Mouse (Mus musculus) lung, embryonic 16.5 days (tissue): ENCODE results near the gene Zc3hav1. TPM values are rescaled to one million over a fixed set of nuclear protein-coding genes. Genes with fewer than 3 reads are reported as not detected.
A peak's percentile ranks its signal among the peaks of the same experiment; 100 is the strongest.

Source experiments
- ATAC-seq: fragments of 200-750 bp; cut with Nextera tagmentation; 2 replicates; pipeline ENCODE4 v1.8.0; 2017; ENCODE audit warnings: low read depth, mild to moderate bottlenecking, moderate library complexity
- H3K27ac ChIP-seq: fragments of 300-500 bp; sonication (generic); 2 replicates; pipeline ENCODE4 v1.5.1; 2014; ENCODE audit warnings: mild to moderate bottlenecking, control low read depth, low read length
- H3K27me3 ChIP-seq: fragments of 300-500 bp; sonication (generic); 2 replicates; pipeline ENCODE4 v1.6.1; 2014; ENCODE audit warnings: low read depth, low read length, mixed read lengths; ENCODE audit not compliant: control insufficient read depth, insufficient read depth
- H3K36me3 ChIP-seq: fragments of 300-500 bp; sonication (generic); 2 replicates; pipeline ENCODE4 v1.6.1; 2014; ENCODE audit warnings: low read length; ENCODE audit not compliant: control insufficient read depth, insufficient read depth
- H3K4me1 ChIP-seq: fragments of 300-500 bp; sonication (generic); replicated peaks from 2 replicates; pipeline ENCODE4 v1.6.1; 2014; ENCODE audit warnings: low read length, mixed read lengths; ENCODE audit not compliant: control insufficient read depth, insufficient read depth
- H3K4me2 ChIP-seq: fragments of 300-500 bp; sonication (generic); 2 replicates; pipeline ENCODE4 v1.6.1; 2014; ENCODE audit warnings: low read depth, low read length, control low read depth
- H3K4me3 ChIP-seq: fragments of 300-500 bp; sonication (generic); 2 replicates; pipeline ENCODE4 v1.5.1; 2014; ENCODE audit warnings: mild to moderate bottlenecking, low read length, control low read depth
- H3K9ac ChIP-seq: fragments of 300-500 bp; sonication (generic); 2 replicates; pipeline ENCODE4 v1.6.1; 2014; ENCODE audit warnings: low read length, control low read depth
- H3K9me3 ChIP-seq: fragments of 300-500 bp; sonication (generic); 2 replicates; pipeline ENCODE4 v1.6.1; 2016; ENCODE audit warnings: low read length; ENCODE audit not compliant: control insufficient read depth
- WGBS: fragments of 180-500 bp; shearing (Covaris S2); extraction: QIAGEN DNeasy Blood & Tissue Kit; methylation state at CpG from one replicate; pipeline ENCODE4 v1.1.7; 2014; 5-methylcytosine and 5-hydroxymethylcytosine counted together
- polyA plus RNA-seq: library from polyadenylated mRNA; unstranded; fragments of >200 nt; fragmentation: Nextera tagmentation; extraction: Ambion mirVana; gene quantifications from 2 replicates; pipeline ENCODE4 v1.2.1, GENCODE M21; 2015

Gene Zc3hav1
- polyA plus RNA-seq, 1 experiment from 2014 or later: 8.0 TPM

- 3% methylated on average over 20 of the region's 20 CpGs for WGBS
These were observed 435 bp upstream of the Zc3hav1 start for GRCm38 (mm10) chr6:38354723-38355353.

GRCm38 (mm10) chr6:38353181-38353580 lies 1.2 kb downstream of the Zc3hav1 start:
- 10% methylated on average over 13 of the region's 13 CpGs for WGBS
- Histone ChIP-seq H3K4me2 (peak overlapping the region; percentile 80), H3K27me3 (peaks cover 32% of the 10 kb centered on the region), H3K9ac (peak overlapping the region; percentile 74), H3K9me3 (no peaks in the 10 kb centered on the region), H3K4me3 (peak overlapping the region; percentile 82), H3K4me1 (peaks cover 12% of the 10 kb centered on the region), H3K36me3 (no peaks in the 10 kb centered on the region), H3K27ac (no peak overlapping the region)
- ATAC-seq: no peak

More at GRCm38 (mm10) chr6:38354723-38355353, 435 bp upstream of the Zc3hav1 start:
- Histone ChIP-seq H3K27me3 (peaks cover 32% of the 10 kb centered on the region), H3K36me3 (no peaks in the 10 kb centered on the region), H3K4me3 (peak overlapping the region; percentile 82), H3K27ac (no peak overlapping the region; the same call in 1 of the 2 replicates), H3K4me2 (peak overlapping the region; percentile 80), H3K9ac (peak overlapping the region; percentile 74), H3K4me1 (peaks cover 12% of the 10 kb centered on the region), H3K9me3 (no peaks in the 10 kb centered on the region)
- ATAC-seq: peak; percentile 53

GRCm38 (mm10) chr6:38352451-38352850 lies 2.0 kb downstream of the Zc3hav1 start:
- Histone ChIP-seq H3K27me3 (peaks cover 32% of the 10 kb centered on the region), H3K9ac (no peak overlapping the region), H3K4me2 (peak overlapping the region; percentile 25), H3K36me3 (no peaks in the 10 kb centered on the region), H3K27ac (no peak overlapping the region), H3K9me3 (no peaks in the 10 kb centered on the region), H3K4me3 (peak overlapping the region; percentile 82), H3K4me1 (peaks cover 12% of the 10 kb centered on the region)
- WGBS: 19% methylated on average over 10 of the region's 10 CpGs
- ATAC-seq: no peak

GRCm38 (mm10) chr6:38351930-38352329 lies 2.5 kb downstream of the Zc3hav1 start:
- Histone ChIP-seq H3K27ac (no peak overlapping the region), H3K36me3 (no peaks in the 10 kb centered on the region), H3K4me3 (no peak overlapping the region), H3K9ac (no peak overlapping the region), H3K27me3 (peaks cover 32% of the 10 kb centered on the region), H3K9me3 (no peaks in the 10 kb centered on the region), H3K4me1 (peaks cover 12% of the 10 kb centered on the region), H3K4me2 (no peak overlapping the region)
- ATAC-seq: no peak
- 63% methylated on average over 4 of the region's 4 CpGs for WGBS

- H3K4me2 ChIP-seq: no peak overlapping the region
- H3K4me1 ChIP-seq: peaks cover 9% of the 10 kb centered on the region
- no peak overlapping the region for H3K4me3 ChIP-seq
- peaks cover 28% of the 10 kb centered on the region for H3K27me3 ChIP-seq
- no peaks in the 10 kb centered on the region for H3K36me3 ChIP-seq
- WGBS: 61% methylated on average over 9 of the region's 9 CpGs
- H3K9ac ChIP-seq: no peak overlapping the region
- H3K9me3 ChIP-seq: no peaks in the 10 kb centered on the region
- H3K27ac ChIP-seq: no peak overlapping the region
- ATAC-seq: no peak
These were observed 4.6 kb downstream of the Zc3hav1 start for GRCm38 (mm10) chr6:38349806-38350205.

GRCm38 (mm10) chr6:38348811-38349453 lies 5.5 kb downstream of the Zc3hav1 start:
- Histone ChIP-seq H3K9me3 (no peaks in the 10 kb centered on the region), H3K9ac (no peak overlapping the region), H3K4me1 (peaks cover 9% of the 10 kb centered on the region), H3K36me3 (no peaks in the 10 kb centered on the region), H3K27ac (no peak overlapping the region), H3K4me3 (no peak overlapping the region), H3K4me2 (no peak overlapping the region), H3K27me3 (peaks cover 24% of the 10 kb centered on the region)
- 86% methylated on average over 6 of the region's 6 CpGs for WGBS
- no peak for ATAC-seq

GRCm38 (mm10) chr6:38347875-38348274 lies 6.5 kb downstream of the Zc3hav1 start:
- ATAC-seq: no peak
- no peak overlapping the region for H3K9ac ChIP-seq
- no peaks in the 10 kb centered on the region for H3K9me3 ChIP-seq
- no peak overlapping the region for H3K4me2 ChIP-seq
- WGBS: 67% methylated on average over 5 of the region's 5 CpGs
- H3K4me1 ChIP-seq: no peaks in the 10 kb centered on the region
- peaks cover 16% of the 10 kb centered on the region for H3K27me3 ChIP-seq
- H3K36me3 ChIP-seq: no peaks in the 10 kb centered on the region
- no peak overlapping the region for H3K27ac ChIP-seq
- no peak overlapping the region for H3K4me3 ChIP-seq

GRCm38 (mm10) chr6:38345796-38346195 lies 8.6 kb downstream of the Zc3hav1 start:
- H3K4me3 ChIP-seq: no peak overlapping the region
- H3K9ac ChIP-seq: no peak overlapping the region
- H3K4me1 ChIP-seq: no peaks in the 10 kb centered on the region
- H3K27me3 ChIP-seq: peaks cover 3% of the 10 kb centered on the region; the same call in 1 of the 2 replicates
- no peak; the same call in 1 of the 2 replicates for ATAC-seq
- no peak overlapping the region for H3K27ac ChIP-seq
- no peak overlapping the region for H3K4me2 ChIP-seq
- 35% methylated on average over 7 of the region's 7 CpGs for WGBS
- no peaks in the 10 kb centered on the region for H3K36me3 ChIP-seq
- no peaks in the 10 kb centered on the region for H3K9me3 ChIP-seq

GRCm38 (mm10) chr6:38344006-38344670 lies 10.3 kb downstream of the Zc3hav1 start:
- Histone ChIP-seq H3K4me3 (no peak overlapping the region), H3K27me3 (no peaks in the 10 kb centered on the region), H3K36me3 (no peaks in the 10 kb centered on the region), H3K27ac (no peak overlapping the region), H3K4me2 (no peak overlapping the region), H3K9me3 (no peaks in the 10 kb centered on the region), H3K9ac (no peak overlapping the region), H3K4me1 (no peaks in the 10 kb centered on the region)
- 68% methylated on average over 7 of the region's 7 CpGs for WGBS
- ATAC-seq: no peak
